Mouse (Mus musculus): ENCODE results near the gene Sptbn1. TPM values are rescaled to one million over a fixed set of nuclear protein-coding genes. Genes with fewer than 3 reads are reported as not detected.

Sptbn1 gene
- polyA plus RNA-seq, 1 experiment from 2014 or later = 40.5 TPM

DNA sequence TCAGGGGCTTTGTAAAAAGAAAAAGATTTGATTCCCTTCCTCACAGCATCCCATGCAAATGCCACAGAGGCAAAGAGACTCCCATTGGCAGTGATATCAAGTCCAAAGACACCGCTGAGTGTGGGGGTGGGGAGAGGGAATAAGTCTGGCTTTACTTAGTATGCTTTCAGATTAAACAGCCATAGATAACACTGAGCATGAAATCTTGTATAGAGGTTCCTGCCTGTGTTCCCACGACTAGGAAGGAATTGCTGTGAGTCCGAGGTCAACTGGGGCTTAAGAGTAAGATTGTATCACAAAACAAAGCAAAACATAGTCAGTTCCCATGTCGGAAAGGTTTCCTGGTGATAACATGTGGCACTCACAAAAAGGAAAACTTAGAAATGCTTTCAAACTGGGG lies 136.3 kb downstream of the Sptbn1 start:
- WGBS (ENCODE audit: missing documents) = 95% methylated on average over 4 of the region's 4 CpGs
- H3K36me3 ChIP-seq (ENCODE audit: inconsistent target) = peaks cover 53% of the 10 kb centered on the region

GRCm38 (mm10) chr11:30129339-30129738 lies 138.6 kb downstream of the Sptbn1 start:
- no peaks in the 10 kb centered on the region for H3K79me2 ChIP-seq (ENCODE audit: inconsistent target)
- H3K36me3 ChIP-seq (ENCODE audit: inconsistent target) = peaks cover 39% of the 10 kb centered on the region
- no peak overlapping the region for H3K27ac ChIP-seq
- 21% methylated on average over 7 of the region's 7 CpGs for WGBS (ENCODE audit: missing documents)
- H3K4me3 ChIP-seq (ENCODE audit: inconsistent target) = no peak overlapping the region

More for the DNA sequence above, 136.3 kb downstream of the Sptbn1 start:
- H3K4me3 ChIP-seq (ENCODE audit: inconsistent target) = no peak overlapping the region
- no peak overlapping the region for H3K27ac ChIP-seq
- no peaks in the 10 kb centered on the region for H3K79me2 ChIP-seq (ENCODE audit: inconsistent target)

GRCm38 (mm10) chr11:30126840-30127239 lies 141.1 kb downstream of the Sptbn1 start:
- no peaks in the 10 kb centered on the region for H3K79me2 ChIP-seq (ENCODE audit: inconsistent target)
- no peak overlapping the region for H3K4me3 ChIP-seq (ENCODE audit: inconsistent target)
- H3K27ac ChIP-seq = no peak overlapping the region
- H3K36me3 ChIP-seq (ENCODE audit: inconsistent target) = peaks cover 27% of the 10 kb centered on the region
- WGBS (ENCODE audit: missing documents) = 27% methylated on average over 1 of the region's 1 CpGs

- WGBS (ENCODE audit: missing documents) = 92% methylated on average over 4 of the region's 4 CpGs
- no peak overlapping the region for H3K27ac ChIP-seq
- no peak overlapping the region for H3K4me3 ChIP-seq (ENCODE audit: inconsistent target)
- peaks cover 80% of the 10 kb centered on the region for H3K36me3 ChIP-seq (ENCODE audit: inconsistent target)
- no peaks in the 10 kb centered on the region for H3K79me2 ChIP-seq (ENCODE audit: inconsistent target)
These were observed 149.9 kb downstream of the Sptbn1 start for GRCm38 (mm10) chr11:30118038-30118437.

DNA sequence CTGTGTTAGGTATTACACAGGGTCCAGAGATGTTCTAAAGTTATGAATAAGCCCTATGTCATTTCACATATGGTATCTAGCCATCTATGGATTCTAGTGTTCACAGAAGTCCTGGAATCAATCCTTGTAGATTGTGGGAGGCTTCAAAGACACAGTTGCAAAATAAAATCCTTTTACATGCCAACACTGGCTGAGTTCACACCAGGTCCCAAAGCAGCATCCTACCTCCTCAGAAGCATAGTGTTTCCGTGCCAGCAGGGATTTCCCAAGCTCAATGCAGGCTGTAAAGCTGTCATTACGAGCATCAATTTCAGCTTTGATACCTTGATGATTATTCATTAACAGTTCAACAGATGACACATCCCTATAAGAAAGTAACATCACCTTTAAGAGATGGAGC lies 154.3 kb downstream of the Sptbn1 start:
- no peak overlapping the region for H3K27ac ChIP-seq
- WGBS (ENCODE audit: missing documents) = 92% methylated on average over 2 of the region's 2 CpGs
- no peak overlapping the region for H3K4me3 ChIP-seq (ENCODE audit: inconsistent target)
- no peaks in the 10 kb centered on the region for H3K79me2 ChIP-seq (ENCODE audit: inconsistent target)
- peaks cover 83% of the 10 kb centered on the region for H3K36me3 ChIP-seq (ENCODE audit: inconsistent target)

DNA sequence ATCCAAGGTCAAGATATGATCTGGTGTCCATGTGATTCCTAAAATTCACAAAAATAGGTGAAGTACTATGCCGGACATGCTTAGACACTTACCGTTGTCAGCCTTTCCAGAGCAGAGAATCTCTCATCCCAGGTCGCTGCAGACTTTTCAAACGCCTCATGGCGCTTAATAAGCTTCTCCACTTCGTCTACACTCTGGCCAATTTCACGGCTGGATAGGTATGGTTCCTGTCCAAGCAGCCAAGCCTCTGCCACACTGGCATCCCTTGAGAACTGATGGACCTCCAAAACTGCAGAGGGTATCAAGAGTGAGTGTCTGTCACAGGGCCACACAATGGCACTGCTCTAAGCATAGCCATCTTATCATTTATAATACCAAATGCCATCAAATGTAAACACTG lies 157.3 kb downstream of the Sptbn1 start:
- no peak overlapping the region for H3K27ac ChIP-seq
- 95% methylated on average over 7 of the region's 7 CpGs for WGBS (ENCODE audit: missing documents)
- no peaks in the 10 kb centered on the region for H3K79me2 ChIP-seq (ENCODE audit: inconsistent target)
- H3K36me3 ChIP-seq (ENCODE audit: inconsistent target) = peaks cover 71% of the 10 kb centered on the region
- no peak overlapping the region for H3K4me3 ChIP-seq (ENCODE audit: inconsistent target)

GRCm38 (mm10) chr11:30104177-30104576 lies 163.8 kb downstream of the Sptbn1 start:
- H3K36me3 ChIP-seq (ENCODE audit: inconsistent target) = peaks cover 43% of the 10 kb centered on the region
- no peak overlapping the region for H3K27ac ChIP-seq
- H3K4me3 ChIP-seq (ENCODE audit: inconsistent target) = no peak overlapping the region
- H3K79me2 ChIP-seq (ENCODE audit: inconsistent target) = no peaks in the 10 kb centered on the region
- 97% methylated on average over 10 of the region's 10 CpGs for WGBS (ENCODE audit: missing documents)

- H3K79me2 ChIP-seq (ENCODE audit: inconsistent target) = no peaks in the 10 kb centered on the region
- H3K27ac ChIP-seq = no peak overlapping the region
- peaks cover 37% of the 10 kb centered on the region for H3K36me3 ChIP-seq (ENCODE audit: inconsistent target)
- WGBS (ENCODE audit: missing documents) = 79% methylated on average over 2 of the region's 2 CpGs
- no peak overlapping the region for H3K4me3 ChIP-seq (ENCODE audit: inconsistent target)
These were observed 165.4 kb downstream of the Sptbn1 start for GRCm38 (mm10) chr11:30102594-30102993.

GRCm38 (mm10) chr11:30101796-30102195 lies 166.2 kb downstream of the Sptbn1 start:
- Histone ChIP-seq H3K79me2 (ENCODE audit: inconsistent target) (no peaks in the 10 kb centered on the region), H3K36me3 (ENCODE audit: inconsistent target) (peaks cover 37% of the 10 kb centered on the region)
- WGBS (ENCODE audit: missing documents) = 100% methylated on average over 1 of the region's 1 CpGs

DNA sequence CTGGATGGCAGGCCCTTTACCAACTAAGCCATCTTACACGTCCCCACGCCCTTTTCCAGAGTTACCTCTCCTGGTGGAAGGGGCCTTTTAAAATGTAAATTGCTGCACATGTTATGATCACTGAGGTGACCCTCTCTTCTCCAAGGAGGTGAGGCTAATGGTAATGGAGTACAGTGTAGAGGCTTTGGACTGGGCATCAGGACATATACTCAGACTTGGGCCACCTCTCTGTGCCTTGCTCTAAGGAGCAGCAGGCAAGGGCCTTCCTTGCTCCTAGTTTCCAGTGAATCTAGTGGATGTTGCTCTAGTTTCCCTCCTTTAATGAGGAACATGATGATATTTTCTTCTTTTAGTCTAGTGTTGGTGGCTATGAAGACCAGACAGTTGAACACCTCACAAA lies 166.8 kb downstream of the Sptbn1 start:
- H3K36me3 ChIP-seq (ENCODE audit: inconsistent target) = peaks cover 31% of the 10 kb centered on the region
- no peak overlapping the region for H3K4me3 ChIP-seq (ENCODE audit: inconsistent target)
- H3K79me2 ChIP-seq (ENCODE audit: inconsistent target) = no peaks in the 10 kb centered on the region
- H3K27ac ChIP-seq = no peak overlapping the region
- WGBS (ENCODE audit: missing documents) = 91% methylated on average over 2 of the region's 2 CpGs

More at GRCm38 (mm10) chr11:30101796-30102195, 166.2 kb downstream of the Sptbn1 start:
- H3K27ac ChIP-seq = no peak overlapping the region
- H3K4me3 ChIP-seq (ENCODE audit: inconsistent target) = no peak overlapping the region

GRCm38 (mm10) chr11:30099916-30100315 lies 168.1 kb downstream of the Sptbn1 start:
- Histone ChIP-seq H3K27ac (no peak overlapping the region), H3K79me2 (ENCODE audit: inconsistent target) (no peaks in the 10 kb centered on the region), H3K4me3 (ENCODE audit: inconsistent target) (no peak overlapping the region), H3K36me3 (ENCODE audit: inconsistent target) (peaks cover 25% of the 10 kb centered on the region)
- 9% methylated on average over 6 of the region's 6 CpGs for WGBS (ENCODE audit: missing documents)

DNA sequence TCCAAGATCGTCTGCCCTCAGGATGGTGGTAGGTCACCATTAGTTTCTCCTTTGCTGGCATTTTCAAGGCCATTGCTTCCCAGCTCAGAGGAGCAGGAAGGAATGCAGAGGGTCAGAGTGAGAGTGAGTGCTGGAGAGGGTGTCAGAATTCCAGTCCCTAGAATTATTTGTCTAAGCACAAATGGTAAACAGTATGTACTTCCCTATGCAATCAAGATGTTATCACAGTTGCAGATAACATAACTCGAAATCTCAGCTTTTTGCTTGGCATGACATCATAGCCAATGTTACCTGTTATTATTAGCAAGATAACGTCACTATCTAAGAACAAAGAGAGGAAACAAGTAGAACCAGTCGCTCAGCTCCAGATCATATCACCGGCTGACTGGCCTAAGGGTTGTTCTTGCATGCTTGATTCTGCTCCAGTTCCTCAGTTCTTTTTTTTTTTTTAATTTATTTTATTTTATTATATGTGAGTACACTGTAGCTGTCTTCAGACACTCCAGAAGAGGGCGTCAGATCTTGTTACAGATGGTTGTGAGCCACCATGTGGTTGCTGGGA lies 172.7 kb downstream of the Sptbn1 start:
- H3K79me2 ChIP-seq (ENCODE audit: inconsistent target) = no peaks in the 10 kb centered on the region
- H3K27ac ChIP-seq = no peak overlapping the region
- 89% methylated on average over 5 of the region's 6 CpGs for WGBS (ENCODE audit: missing documents)
- H3K4me3 ChIP-seq (ENCODE audit: inconsistent target) = no peak overlapping the region
- 0 out of 2 replicates have a peak, but pooled peaks cover under 1% of the 10 kb centered on the region for H3K36me3 ChIP-seq (ENCODE audit: inconsistent target)

DNA sequence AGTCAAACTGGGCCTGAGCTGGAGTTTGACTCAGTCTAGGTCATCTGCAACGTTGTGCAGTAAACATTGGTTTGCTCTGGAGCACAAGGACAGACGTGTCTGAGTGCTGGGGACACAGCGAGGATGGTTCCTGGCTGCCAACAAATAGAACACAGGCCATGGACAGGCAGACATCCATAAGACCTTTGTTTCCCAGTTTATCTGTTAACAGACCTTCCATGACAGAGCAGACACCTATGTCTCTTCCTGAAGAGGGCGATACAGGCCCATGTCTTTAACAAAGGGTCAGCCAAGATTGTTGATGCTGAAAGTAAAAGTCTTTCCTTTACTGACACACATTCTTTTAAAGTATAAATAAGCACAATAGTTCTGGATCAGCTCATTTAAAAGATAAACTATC lies 176.1 kb downstream of the Sptbn1 start:
- Histone ChIP-seq H3K36me3 (ENCODE audit: inconsistent target) (no peaks in the 10 kb centered on the region), H3K27ac (no peak overlapping the region), H3K79me2 (ENCODE audit: inconsistent target) (no peaks in the 10 kb centered on the region), H3K4me3 (ENCODE audit: inconsistent target) (no peak overlapping the region)
- WGBS (ENCODE audit: missing documents) = 76% methylated on average over 4 of the region's 4 CpGs

DNA sequence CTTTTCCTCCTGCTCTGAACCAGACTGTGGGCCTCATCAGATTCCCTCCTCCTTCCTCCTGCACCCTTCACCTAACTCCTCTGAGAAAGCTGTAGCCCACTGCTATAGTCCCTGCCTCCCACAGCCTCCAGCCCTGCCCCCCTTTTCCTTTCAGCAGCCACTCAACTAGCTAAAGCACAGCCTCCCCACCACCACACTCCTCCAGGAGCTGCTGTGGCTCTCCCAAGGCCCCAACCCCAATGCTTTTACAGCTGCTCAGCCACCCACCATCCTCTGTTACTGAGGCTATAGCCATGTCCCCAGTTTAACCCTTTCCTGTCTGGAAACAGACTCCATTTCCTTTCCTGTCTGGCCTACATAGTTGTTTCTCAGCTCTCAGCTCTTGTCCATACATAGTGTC lies 182.9 kb downstream of the Sptbn1 start:
- Histone ChIP-seq H3K36me3 (ENCODE audit: inconsistent target) (no peaks in the 10 kb centered on the region), H3K79me2 (ENCODE audit: inconsistent target) (no peaks in the 10 kb centered on the region), H3K4me3 (ENCODE audit: inconsistent target) (no peak overlapping the region), H3K27ac (no peak overlapping the region)

- no peaks in the 10 kb centered on the region for H3K79me2 ChIP-seq (ENCODE audit: inconsistent target)
- H3K27ac ChIP-seq = no peak overlapping the region
- 33% methylated on average over 8 of the region's 8 CpGs for WGBS (ENCODE audit: missing documents)
- H3K4me3 ChIP-seq (ENCODE audit: inconsistent target) = no peak overlapping the region
- H3K36me3 ChIP-seq (ENCODE audit: inconsistent target) = no peaks in the 10 kb centered on the region
These were observed 210.7 kb downstream of the Sptbn1 start for GRCm38 (mm10) chr11:30057299-30057698.

All from macrophage (primary cell).